Mouse (Mus musculus): Measurements from ENCODE around the gene Fate1. TPM values are rescaled to one million over a fixed set of nuclear protein-coding genes. Genes with fewer than 3 reads are reported as not detected.
"Not testable (repeated sequence)": the region's sequence is repeated elsewhere in the genome, so short reads cannot be mapped to it uniquely, and the experiment has no call there.

Gene Fate1
- 0.21 TPM in 1 of 2 replicates, not detected in the other for polyA plus RNA-seq (2015; fragmentation: Nextera tagmentation; extraction: Ambion mirVana)

DNA sequence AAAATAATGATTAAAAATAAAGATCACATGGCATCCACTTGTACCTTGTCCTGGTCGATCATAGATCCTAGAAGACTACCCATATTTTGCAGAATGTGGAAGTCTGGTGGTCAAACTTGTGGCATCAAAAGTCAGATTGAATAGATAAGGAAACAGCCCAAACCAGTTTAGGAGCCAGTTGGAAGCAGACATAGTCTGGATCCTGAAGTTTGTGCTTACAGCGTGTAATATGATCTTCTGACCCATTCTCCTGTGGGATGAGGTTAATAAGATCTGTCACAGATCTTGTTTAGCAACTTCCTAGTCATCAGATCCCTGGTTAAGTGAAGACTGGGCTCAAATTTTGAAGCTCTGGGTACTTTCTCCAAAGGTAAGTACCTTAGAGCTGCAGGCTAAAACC is at the start of gene Fate1:
Fate1 (plus strand) TSS at position 301 of the 400 bp plus-strand sequence.
- no peak within 1 kb of the TSS for H3K4me3 ChIP-seq (replicated peaks)
- no peaks in the 10 kb centered on the region for H3K4me1 ChIP-seq
- WGBS: 49% methylated on average over 2 of the region's 2 CpGs
- H3K27ac ChIP-seq (replicated peaks): no peak within 1 kb of the TSS
- no peak within 1 kb of the TSS for H3K4me2 ChIP-seq (replicated peaks)
- no peaks in the 10 kb centered on the region for H3K9me3 ChIP-seq (replicated peaks)
- ATAC-seq (ENCODE audit: insufficient number of reproducible peaks, low FRiP score, low TSS enrichment, low read depth): no peak
- H3K27me3 ChIP-seq: no peaks in the 10 kb centered on the region
- H3K9ac ChIP-seq: no peak within 1 kb of the TSS
- no peaks in the 10 kb centered on the region for H3K36me3 ChIP-seq

DNA sequence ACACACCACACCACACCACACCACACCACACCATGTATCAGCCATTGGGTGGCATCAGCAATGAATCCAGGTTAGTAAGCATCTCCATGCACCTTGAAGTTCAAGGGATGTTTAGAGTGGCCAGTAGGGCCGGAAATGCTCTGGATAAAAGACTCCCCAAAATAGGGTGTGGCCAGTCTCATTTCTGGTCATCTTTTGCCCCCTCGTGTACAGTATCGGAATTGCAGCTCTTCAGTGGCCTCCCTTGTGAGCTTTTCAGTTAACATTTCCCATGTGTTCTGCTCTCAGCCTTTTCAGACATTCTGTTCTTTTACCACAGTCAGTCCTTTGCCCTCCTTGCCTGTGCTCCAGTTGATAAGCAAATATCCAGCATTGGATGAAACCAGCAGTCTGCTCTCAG is 26.2 kb upstream of the Fate1 start:
- ATAC-seq (ENCODE audit: insufficient number of reproducible peaks, low FRiP score, low TSS enrichment, low read depth): no peak
- Histone ChIP-seq H3K36me3 (no peaks in the 10 kb centered on the region), H3K9me3 (replicated peaks) (no peaks in the 10 kb centered on the region), H3K27me3 (peaks cover 6% of the 10 kb centered on the region; the same call in 1 of the 2 replicates), H3K4me1 (no peaks in the 10 kb centered on the region), H3K4me2 (replicated peaks) (no peak overlapping the region), H3K9ac (no peak overlapping the region), H3K4me3 (replicated peaks) (no peak overlapping the region), H3K27ac (replicated peaks) (no peak overlapping the region)
- 29% methylated on average over 3 of the region's 3 CpGs for WGBS

DNA sequence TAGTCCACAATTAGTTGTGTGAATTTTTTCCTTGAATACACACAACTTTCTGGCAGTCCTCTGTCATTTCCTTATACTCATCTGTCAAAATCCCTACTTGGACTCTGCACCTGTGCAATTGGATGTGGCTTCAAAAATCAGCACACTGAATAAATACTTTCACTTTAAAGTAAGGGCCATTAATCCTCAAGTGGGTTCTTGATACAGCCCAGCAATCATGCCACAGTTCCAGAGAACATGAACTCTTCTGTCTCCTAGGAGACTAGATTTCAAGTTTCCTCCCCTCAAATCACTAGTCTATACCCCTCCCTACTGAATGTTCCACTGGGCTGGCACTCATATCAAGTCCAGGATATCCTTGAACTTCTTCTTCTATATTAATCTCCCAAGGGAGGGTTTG is 14.4 kb upstream of the Fate1 start:
- Histone ChIP-seq H3K9ac (no peak overlapping the region), H3K4me3 (replicated peaks) (no peak overlapping the region), H3K27ac (replicated peaks) (no peak overlapping the region), H3K4me2 (replicated peaks) (no peak overlapping the region), H3K4me1 (no peaks in the 10 kb centered on the region), H3K36me3 (no peaks in the 10 kb centered on the region), H3K9me3 (replicated peaks) (no peaks in the 10 kb centered on the region), H3K27me3 (no peaks in the 10 kb centered on the region; the same call in none of the 2 replicates)
- ATAC-seq (ENCODE audit: insufficient number of reproducible peaks, low FRiP score, low TSS enrichment, low read depth): no peak

DNA sequence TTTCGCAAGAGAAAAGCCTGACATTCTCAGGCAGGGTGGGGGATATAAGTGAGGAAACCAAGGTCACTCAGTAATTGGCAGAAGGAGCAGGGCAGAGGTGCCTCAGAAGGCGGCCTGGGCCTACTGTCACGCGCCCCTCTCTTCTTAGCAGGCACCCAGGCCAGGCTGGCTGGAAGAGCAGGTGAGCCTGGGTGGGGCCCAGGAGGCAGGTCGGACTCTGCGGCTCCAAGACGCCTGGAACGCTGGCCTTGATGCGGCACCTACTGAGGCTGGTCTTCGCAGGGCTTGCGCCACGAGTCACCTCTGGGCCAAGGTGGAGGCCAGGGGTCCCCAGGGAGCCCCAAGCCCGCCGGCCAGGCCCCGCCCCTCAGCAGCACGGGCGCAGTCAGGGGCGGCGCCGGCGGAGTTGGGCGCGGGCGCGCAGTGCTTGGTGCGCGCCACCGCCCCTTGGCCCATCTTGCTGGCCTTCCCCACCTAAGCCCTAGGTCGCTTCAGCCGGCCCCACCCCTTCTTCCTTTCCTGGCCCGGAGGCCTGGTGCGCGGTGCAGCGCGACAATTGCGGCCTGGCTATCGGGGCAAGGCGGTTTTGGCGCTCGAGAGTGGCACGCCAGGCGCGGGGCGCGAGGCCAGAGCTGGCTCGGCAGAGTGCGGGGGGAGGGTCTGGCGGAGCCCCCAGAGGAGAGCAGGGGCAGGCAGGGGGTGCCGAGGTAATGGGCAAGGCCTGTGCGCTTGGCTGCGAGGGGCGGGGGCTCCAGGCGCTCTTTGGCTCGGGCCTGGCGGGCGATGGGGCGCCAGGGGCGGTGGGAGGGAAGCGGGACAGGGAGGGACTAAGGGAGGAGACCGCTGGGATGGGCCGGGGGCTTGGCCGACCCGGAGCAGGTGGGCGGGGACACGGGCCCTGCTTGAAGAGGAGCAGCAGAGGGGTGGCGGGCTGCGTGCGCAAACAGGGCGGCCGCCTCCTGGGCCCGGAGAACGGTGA is 10.4 kb upstream of the Fate1 start, which contains the start of gene Prrg3:
Prrg3 (plus strand) TSS at position 552 of the 979 bp plus-strand sequence.
- H3K27me3 ChIP-seq: no peaks in the 10 kb centered on the region; the same call in 1 of the 2 replicates
- no peaks in the 10 kb centered on the region for H3K36me3 ChIP-seq
- ATAC-seq (ENCODE audit: insufficient number of reproducible peaks, low FRiP score, low TSS enrichment, low read depth): peak; percentile 91
- 19% methylated on average over 57 of the region's 72 CpGs for WGBS
- peak within 1 kb of the TSS; percentile 57 for H3K9ac ChIP-seq
- no peaks in the 10 kb centered on the region for H3K4me1 ChIP-seq
- no peak within 1 kb of the TSS for H3K27ac ChIP-seq (replicated peaks)
- no peaks in the 10 kb centered on the region for H3K9me3 ChIP-seq (replicated peaks)
- H3K4me2 ChIP-seq (replicated peaks): peak within 1 kb of the TSS; percentile 64
- peak within 1 kb of the TSS; percentile 53 for H3K4me3 ChIP-seq (replicated peaks)

DNA sequence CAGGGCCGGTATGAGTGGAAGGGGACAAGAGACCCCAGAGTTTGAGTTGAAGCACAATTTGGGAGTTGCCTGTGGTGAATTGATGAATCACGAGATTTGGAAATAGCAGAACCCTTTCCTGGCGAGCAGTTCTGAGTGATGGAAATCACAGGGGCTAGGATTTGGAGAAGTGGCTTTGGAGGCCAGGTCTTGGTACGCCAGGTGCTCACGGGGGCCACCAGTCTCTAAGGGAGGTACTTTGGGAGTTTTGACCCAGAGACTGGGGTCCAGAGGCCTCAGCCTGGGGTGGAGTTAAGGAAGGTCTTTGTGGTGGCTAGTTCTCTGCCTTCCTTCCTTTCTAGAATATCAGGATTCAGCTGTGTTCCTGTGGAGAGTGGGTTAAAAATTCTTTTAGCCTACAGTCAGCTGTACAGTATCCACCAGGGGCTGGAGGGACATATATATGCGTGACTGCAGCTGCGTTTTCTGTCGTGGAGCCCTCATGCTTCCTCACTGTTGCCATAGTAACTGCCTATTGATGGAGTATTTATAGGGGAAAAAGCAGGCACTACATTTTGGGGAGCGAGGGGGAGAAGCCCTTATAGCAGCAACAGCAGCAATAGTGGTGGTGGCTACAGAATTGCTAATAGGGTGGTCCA is 9.4 kb upstream of the Fate1 start:
- Histone ChIP-seq H3K27ac (replicated peaks) (no peak overlapping the region), H3K4me3 (replicated peaks) (peak overlapping the region; percentile 53), H3K4me2 (replicated peaks) (peak overlapping the region; percentile 64), H3K36me3 (no peaks in the 10 kb centered on the region), H3K9ac (0 out of 2 replicates have a peak overlapping the region, but pooled peaks have one; percentile 9), H3K9me3 (replicated peaks) (no peaks in the 10 kb centered on the region), H3K27me3 (no peaks in the 10 kb centered on the region; the same call in 1 of the 2 replicates), H3K4me1 (no peaks in the 10 kb centered on the region)
- ATAC-seq (ENCODE audit: insufficient number of reproducible peaks, low FRiP score, low TSS enrichment, low read depth): no peak
- 36% methylated on average over 9 of the region's 9 CpGs for WGBS

DNA sequence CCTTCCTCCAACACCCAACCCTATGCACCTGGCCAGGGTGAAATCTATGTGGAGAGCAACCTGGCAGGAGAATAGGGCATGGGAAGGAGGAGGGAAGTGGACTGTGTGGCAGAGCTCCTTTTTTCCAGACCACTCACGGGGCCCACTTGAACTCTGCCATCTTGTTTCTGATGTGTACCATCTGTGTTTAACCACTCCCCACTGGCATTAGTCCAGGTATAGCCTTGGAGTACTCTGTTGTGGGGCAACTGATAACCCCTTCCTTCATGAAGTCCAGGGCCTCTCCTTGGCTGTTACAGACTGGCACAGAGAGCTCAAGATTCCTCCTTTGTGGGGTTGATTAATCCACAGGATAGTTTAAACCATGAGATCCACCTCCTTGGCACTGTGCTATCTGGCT is 4.6 kb upstream of the Fate1 start:
- H3K4me2 ChIP-seq (replicated peaks): no peak overlapping the region
- no peak overlapping the region for H3K27ac ChIP-seq (replicated peaks)
- H3K36me3 ChIP-seq: no peaks in the 10 kb centered on the region
- ATAC-seq (ENCODE audit: insufficient number of reproducible peaks, low FRiP score, low TSS enrichment, low read depth): no peak
- H3K4me1 ChIP-seq: no peaks in the 10 kb centered on the region
- 74% methylated on average over 1 of the region's 1 CpGs for WGBS
- no peaks in the 10 kb centered on the region for H3K9me3 ChIP-seq (replicated peaks)
- H3K27me3 ChIP-seq: no peaks in the 10 kb centered on the region
- H3K4me3 ChIP-seq (replicated peaks): no peak overlapping the region
- H3K9ac ChIP-seq: no peak overlapping the region

DNA sequence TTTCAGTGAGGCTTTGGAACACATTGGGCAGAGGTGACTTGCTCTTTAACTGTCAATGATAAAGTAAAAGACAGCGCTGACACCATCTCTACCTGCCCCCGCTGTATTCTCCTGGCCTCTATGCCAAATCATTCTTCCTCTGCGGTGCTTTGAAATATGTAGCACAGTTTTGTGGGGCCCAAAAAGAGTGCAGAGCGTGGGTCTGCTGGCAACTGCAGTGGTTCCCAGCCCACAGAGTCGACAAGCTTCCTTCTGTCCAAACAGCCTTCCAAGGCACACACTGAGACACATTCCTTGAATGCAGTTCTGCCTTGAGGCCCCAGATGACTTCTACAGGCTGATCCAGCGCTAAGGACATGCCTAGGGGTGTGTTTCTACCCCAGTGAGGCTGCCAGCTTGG is 4.0 kb upstream of the Fate1 start:
- Histone ChIP-seq H3K27me3 (no peaks in the 10 kb centered on the region), H3K27ac (replicated peaks) (no peak overlapping the region), H3K36me3 (no peaks in the 10 kb centered on the region), H3K4me2 (replicated peaks) (no peak overlapping the region), H3K9ac (no peak overlapping the region), H3K4me3 (replicated peaks) (no peak overlapping the region), H3K9me3 (replicated peaks) (no peaks in the 10 kb centered on the region), H3K4me1 (no peaks in the 10 kb centered on the region)
- 73% methylated on average over 6 of the region's 6 CpGs for WGBS
- no peak for ATAC-seq (ENCODE audit: insufficient number of reproducible peaks, low FRiP score, low TSS enrichment, low read depth)

DNA sequence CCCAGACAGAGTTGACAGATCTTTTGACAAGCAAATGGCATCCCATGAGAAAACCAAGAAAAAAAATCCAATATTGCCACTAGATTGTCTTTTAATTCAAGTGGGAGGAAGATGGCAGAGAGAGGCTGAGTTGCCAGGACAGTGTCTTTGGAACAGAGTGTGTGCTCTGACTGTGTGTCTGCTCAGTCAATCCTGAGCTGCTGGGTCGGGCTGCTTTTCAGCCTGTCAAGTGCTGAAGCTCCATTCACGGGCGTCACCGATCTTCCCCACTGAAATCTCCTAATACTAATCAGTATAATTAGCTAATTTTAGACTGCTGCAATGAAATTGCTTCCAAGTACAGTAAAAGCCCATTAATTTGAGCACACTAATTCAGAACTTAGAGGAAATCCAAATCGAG is 1.5 kb upstream of the Fate1 start:
- no peaks in the 10 kb centered on the region for H3K36me3 ChIP-seq
- H3K4me2 ChIP-seq (replicated peaks): no peak overlapping the region
- H3K9me3 ChIP-seq (replicated peaks): no peaks in the 10 kb centered on the region
- H3K9ac ChIP-seq: no peak overlapping the region
- ATAC-seq (ENCODE audit: insufficient number of reproducible peaks, low FRiP score, low TSS enrichment, low read depth): no peak
- no peaks in the 10 kb centered on the region for H3K4me1 ChIP-seq
- WGBS: 62% methylated on average over 5 of the region's 5 CpGs
- H3K27ac ChIP-seq (replicated peaks): no peak overlapping the region
- H3K4me3 ChIP-seq (replicated peaks): no peak overlapping the region
- no peaks in the 10 kb centered on the region for H3K27me3 ChIP-seq

DNA sequence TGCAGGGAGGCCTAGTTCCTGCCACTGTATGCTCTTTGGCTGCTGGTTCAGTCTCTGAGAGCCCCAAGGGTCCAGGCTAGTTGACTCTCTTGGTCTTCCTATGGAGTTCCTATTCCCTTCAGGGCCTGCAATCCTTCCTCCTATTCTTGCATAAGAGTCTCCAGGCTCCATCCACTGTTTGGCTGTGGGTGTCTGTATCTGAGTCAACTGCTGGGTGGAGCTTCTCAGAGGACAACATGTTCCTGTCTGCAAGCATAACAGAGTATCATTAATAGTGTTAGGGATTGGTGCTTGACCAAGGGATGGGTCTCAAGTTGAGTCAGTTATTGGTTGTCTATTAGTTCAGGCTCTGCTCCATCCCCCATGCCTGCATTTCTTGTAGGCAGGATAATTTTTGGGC is 4.9 kb downstream of the Fate1 start:
- not testable (repeated sequence) for H3K4me3 ChIP-seq (replicated peaks); H3K4me1 ChIP-seq; H3K4me2 ChIP-seq (replicated peaks); H3K9ac ChIP-seq; ATAC-seq (ENCODE audit: insufficient number of reproducible peaks, low FRiP score, low TSS enrichment, low read depth); H3K27ac ChIP-seq (replicated peaks); H3K9me3 ChIP-seq (replicated peaks); H3K36me3 ChIP-seq; H3K27me3 ChIP-seq

DNA sequence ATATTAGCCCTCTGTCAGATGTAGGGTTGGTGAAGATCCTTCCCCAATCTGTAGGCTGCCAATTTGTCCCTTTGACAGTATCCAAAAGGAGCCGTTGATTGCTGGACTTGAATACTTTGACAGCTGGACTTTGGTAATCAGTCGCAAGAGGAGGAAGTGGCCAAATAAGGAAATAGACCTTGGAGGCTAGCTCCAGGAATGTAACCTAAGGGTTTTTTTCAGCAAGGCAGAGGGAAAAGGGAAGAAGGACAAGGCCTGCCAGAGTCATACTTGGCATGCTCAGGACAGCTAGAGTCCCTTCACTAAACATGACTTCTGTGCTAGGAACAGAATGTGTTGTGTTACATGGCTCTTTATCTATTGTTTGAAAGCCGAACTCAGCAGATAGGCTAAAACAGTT is 7.7 kb downstream of the Fate1 start:
- Histone ChIP-seq H3K9ac (no peak overlapping the region), H3K36me3 (no peaks in the 10 kb centered on the region), H3K27me3 (no peaks in the 10 kb centered on the region), H3K27ac (replicated peaks) (no peak overlapping the region), H3K4me2 (replicated peaks) (no peak overlapping the region), H3K9me3 (replicated peaks) (no peaks in the 10 kb centered on the region), H3K4me1 (no peaks in the 10 kb centered on the region), H3K4me3 (replicated peaks) (no peak overlapping the region)
- WGBS: 59% methylated on average over 3 of the region's 3 CpGs
- ATAC-seq (ENCODE audit: insufficient number of reproducible peaks, low FRiP score, low TSS enrichment, low read depth): no peak

DNA sequence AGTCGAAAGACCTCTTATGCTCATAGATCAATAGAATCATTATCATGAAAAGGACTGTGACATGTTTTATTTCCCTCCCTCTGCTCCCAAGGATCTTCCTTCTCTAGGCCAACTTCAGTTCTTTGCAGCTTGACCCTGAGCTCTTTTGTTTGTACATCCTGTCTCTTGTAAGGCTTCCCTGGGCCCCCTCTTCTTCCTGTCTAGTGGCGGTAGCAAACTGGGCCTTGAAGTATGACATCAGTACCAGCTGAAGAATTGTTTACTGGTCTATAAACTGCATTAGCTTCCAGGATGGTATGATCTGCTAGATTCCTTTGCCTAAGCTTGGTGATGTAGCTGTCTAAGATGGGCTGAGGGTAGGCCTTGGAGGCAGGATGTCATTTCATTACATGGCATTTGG is 8.5 kb downstream of the Fate1 start:
- no peak for ATAC-seq (ENCODE audit: insufficient number of reproducible peaks, low FRiP score, low TSS enrichment, low read depth)
- no peak overlapping the region for H3K9ac ChIP-seq
- H3K4me2 ChIP-seq (replicated peaks): no peak overlapping the region
- 67% methylated on average over 2 of the region's 2 CpGs for WGBS
- H3K4me1 ChIP-seq: no peaks in the 10 kb centered on the region
- H3K27ac ChIP-seq (replicated peaks): no peak overlapping the region
- H3K9me3 ChIP-seq (replicated peaks): no peaks in the 10 kb centered on the region
- no peak overlapping the region for H3K4me3 ChIP-seq (replicated peaks)
- H3K36me3 ChIP-seq: no peaks in the 10 kb centered on the region
- no peaks in the 10 kb centered on the region for H3K27me3 ChIP-seq

Measured in embryonic facial prominence, embryonic 15.5 days (tissue).